Mouse (Mus musculus) intestine, postnatal 0 days (tissue): Measurements from ENCODE around the gene Zmynd10. TPM values are rescaled to one million over a fixed set of nuclear protein-coding genes. Genes with fewer than 3 reads are reported as not detected.

ENCODE experiments used
- ATAC-seq: fragments of 200-750 bp; cut with Nextera tagmentation; 2 replicates; pipeline ENCODE4 v1.8.0; 2017; ENCODE audit warnings: mild to moderate bottlenecking, moderate TSS enrichment, moderate library complexity
- H3K27ac ChIP-seq: fragments of 300-500 bp; sonication (generic); 2 replicates; pipeline ENCODE4 v1.5.1; 2014; ENCODE audit warnings: mild to moderate bottlenecking, low read depth, low read length, moderate library complexity
- H3K27me3 ChIP-seq: fragments of 300-500 bp; sonication (generic); replicated peaks from 2 replicates; pipeline ENCODE4 v1.6.1; 2014; ENCODE audit warnings: low read length, mixed read lengths; ENCODE audit not compliant: control insufficient read depth, insufficient read depth
- H3K36me3 ChIP-seq: fragments of 300-500 bp; sonication (generic); 2 replicates; pipeline ENCODE4 v1.6.1; 2014; ENCODE audit warnings: mild to moderate bottlenecking, moderate library complexity; ENCODE audit not compliant: control insufficient read depth, insufficient read depth
- H3K4me1 ChIP-seq: fragments of 300-500 bp; sonication (generic); replicated peaks from 2 replicates; pipeline ENCODE4 v1.6.1; 2014; ENCODE audit warnings: antibody characterized with exemption, low read length, mixed read lengths; ENCODE audit not compliant: control insufficient read depth, insufficient read depth
- H3K4me2 ChIP-seq: fragments of 300-500 bp; sonication (generic); replicated peaks from 2 replicates; pipeline ENCODE4 v1.6.1; 2014; ENCODE audit warnings: low read depth, mild to moderate bottlenecking, moderate library complexity
- H3K4me3 ChIP-seq: fragments of 300-500 bp; sonication (generic); 2 replicates; pipeline ENCODE4 v1.5.1; 2014; ENCODE audit warnings: low read depth, low read length
- H3K9ac ChIP-seq: fragments of 300-500 bp; sonication (generic); 2 replicates; pipeline ENCODE4 v1.6.1; 2014; ENCODE audit warnings: mild to moderate bottlenecking, low read depth, low read length
- H3K9me3 ChIP-seq: fragments of 300-500 bp; sonication (generic); 2 replicates; pipeline ENCODE4 v1.6.1; 2016; ENCODE audit warnings: mixed run types; ENCODE audit not compliant: control insufficient read depth
- CTCF ChIP-seq: sonication (generic); IDR thresholded peaks from 2 replicates; pipeline ENCODE4 v1.5.1; 2016; ENCODE audit warnings: low read depth, mild to moderate bottlenecking, control low read depth, antibody characterized with exemption, moderate library complexity
- WGBS: fragments of 180-500 bp; shearing (Covaris S2); extraction: QIAGEN DNeasy Blood & Tissue Kit; methylation state at CpG from one replicate; pipeline ENCODE4 v1.1.7; 2014; 5-methylcytosine and 5-hydroxymethylcytosine counted together
- polyA plus RNA-seq: library from polyadenylated mRNA; unstranded; fragments of >200 nt; fragmentation: Nextera tagmentation; extraction: Ambion mirVana; gene quantifications from 2 replicates; pipeline ENCODE4 v1.2.1, GENCODE M21; 2015

Zmynd10 gene
- polyA plus RNA-seq, 1 experiment from 2014 or later = 5.0 TPM

DNA sequence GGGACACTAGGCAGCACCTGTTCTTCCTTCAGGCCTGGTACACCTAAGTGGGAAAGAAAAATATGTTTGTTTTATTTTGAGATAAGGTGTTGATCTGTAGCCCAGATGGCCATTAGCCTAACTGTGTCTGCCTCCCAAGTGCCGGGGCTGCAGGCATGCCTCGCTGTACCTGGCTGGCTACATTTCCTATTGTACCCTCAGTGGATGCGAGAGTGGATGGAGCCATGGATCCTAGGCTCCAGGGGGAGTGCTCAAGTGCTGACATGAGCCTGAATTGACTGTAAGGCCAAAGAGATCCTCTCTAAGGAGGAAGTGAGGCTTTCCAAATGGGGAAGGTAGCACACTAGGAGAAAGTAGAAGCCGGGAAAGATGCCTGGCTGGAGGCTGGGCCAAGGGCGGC, 859 bp downstream of the Zmynd10 start:
- no peak for ATAC-seq
- Histone ChIP-seq H3K9me3 (no peaks in the 10 kb centered on the region), H3K36me3 (peaks cover 12% of the 10 kb centered on the region; the same call in 1 of the 2 replicates), H3K4me1 (peaks cover 10% of the 10 kb centered on the region; the same call in 1 of the 2 replicates), H3K9ac (no peak overlapping the region), H3K4me3 (no peak overlapping the region), H3K27me3 (no peaks in the 10 kb centered on the region), H3K27ac (no peak overlapping the region), H3K4me2 (no peak overlapping the region)
- TF ChIP-seq CTCF = no peak
- 78% methylated on average over 5 of the region's 5 CpGs for WGBS

DNA sequence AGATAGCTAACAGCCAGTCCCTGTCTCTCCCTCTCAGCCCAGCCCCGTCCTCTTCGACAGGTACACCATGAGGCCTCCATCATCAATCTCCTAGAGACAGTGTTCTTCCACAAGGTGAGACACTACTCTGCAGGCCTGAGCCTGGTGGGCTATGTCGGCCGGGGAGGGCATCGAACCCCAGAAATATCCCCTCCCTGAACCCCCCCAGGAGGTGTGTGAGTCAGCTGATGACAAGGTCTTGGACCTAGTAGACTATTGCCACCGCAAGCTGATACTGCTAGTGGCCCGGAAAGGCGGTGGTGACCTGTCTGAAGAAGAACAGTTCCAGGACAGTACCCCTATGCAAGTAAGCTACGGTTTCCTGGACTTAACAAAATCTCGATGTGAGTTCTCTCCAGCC, 1.7 kb downstream of the Zmynd10 start:
- H3K9ac ChIP-seq = no peak overlapping the region
- no peak for TF ChIP-seq CTCF
- no peak for ATAC-seq
- H3K27me3 ChIP-seq = no peaks in the 10 kb centered on the region
- H3K4me3 ChIP-seq = no peak overlapping the region
- peaks cover 16% of the 10 kb centered on the region; the same call in 1 of the 2 replicates for H3K4me1 ChIP-seq
- H3K36me3 ChIP-seq = peaks cover 12% of the 10 kb centered on the region; the same call in 1 of the 2 replicates
- no peak overlapping the region for H3K27ac ChIP-seq
- H3K4me2 ChIP-seq = no peak overlapping the region
- no peaks in the 10 kb centered on the region for H3K9me3 ChIP-seq
- 89% methylated on average over 10 of the region's 10 CpGs for WGBS

DNA sequence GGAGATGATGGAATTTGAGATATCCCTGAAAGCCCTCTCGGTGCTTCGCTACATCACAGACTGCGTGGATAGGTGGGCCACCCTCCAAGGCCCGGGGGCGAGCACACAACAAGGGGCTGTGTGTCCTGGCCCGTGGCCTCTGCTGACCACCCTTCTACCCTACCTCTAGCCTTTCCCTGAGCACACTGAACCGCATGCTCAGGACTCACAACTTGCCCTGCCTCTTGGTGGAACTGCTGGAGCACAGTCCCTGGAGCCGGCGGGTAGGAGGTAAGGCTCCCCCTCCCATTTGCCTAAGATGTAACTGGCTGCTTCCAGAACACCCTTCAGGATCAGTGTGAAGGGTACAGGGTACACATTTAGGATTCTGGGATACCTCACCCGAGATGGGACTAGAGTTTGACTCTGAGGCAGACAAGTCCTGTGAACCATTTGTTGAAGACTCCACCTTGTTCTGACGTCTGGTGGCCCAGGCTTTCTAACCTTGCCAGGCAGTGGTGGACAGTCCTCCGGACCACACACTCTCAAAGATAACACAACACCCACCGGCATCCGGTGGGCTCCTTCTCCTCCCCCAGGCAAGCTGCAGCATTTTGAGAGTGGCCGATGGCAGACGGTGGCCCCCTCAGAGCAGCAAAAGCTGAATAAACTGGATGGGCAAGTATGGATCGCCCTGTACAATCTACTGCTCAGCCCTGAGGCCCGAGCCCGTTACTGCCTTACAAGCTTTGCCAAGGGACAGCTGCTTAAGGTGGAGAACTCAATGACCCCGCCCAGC, 2.4 kb downstream of the Zmynd10 start:
- Histone ChIP-seq H3K4me3 (no peak overlapping the region), H3K4me2 (no peak overlapping the region), H3K9ac (no peak overlapping the region), H3K4me1 (peaks cover 17% of the 10 kb centered on the region; the same call in 1 of the 2 replicates), H3K36me3 (peaks cover 5% of the 10 kb centered on the region; the same call in 1 of the 2 replicates), H3K27me3 (no peaks in the 10 kb centered on the region), H3K27ac (no peak overlapping the region), H3K9me3 (no peaks in the 10 kb centered on the region)
- TF ChIP-seq CTCF = no peak
- ATAC-seq = no peak
- 84% methylated on average over 20 of the region's 20 CpGs for WGBS

DNA sequence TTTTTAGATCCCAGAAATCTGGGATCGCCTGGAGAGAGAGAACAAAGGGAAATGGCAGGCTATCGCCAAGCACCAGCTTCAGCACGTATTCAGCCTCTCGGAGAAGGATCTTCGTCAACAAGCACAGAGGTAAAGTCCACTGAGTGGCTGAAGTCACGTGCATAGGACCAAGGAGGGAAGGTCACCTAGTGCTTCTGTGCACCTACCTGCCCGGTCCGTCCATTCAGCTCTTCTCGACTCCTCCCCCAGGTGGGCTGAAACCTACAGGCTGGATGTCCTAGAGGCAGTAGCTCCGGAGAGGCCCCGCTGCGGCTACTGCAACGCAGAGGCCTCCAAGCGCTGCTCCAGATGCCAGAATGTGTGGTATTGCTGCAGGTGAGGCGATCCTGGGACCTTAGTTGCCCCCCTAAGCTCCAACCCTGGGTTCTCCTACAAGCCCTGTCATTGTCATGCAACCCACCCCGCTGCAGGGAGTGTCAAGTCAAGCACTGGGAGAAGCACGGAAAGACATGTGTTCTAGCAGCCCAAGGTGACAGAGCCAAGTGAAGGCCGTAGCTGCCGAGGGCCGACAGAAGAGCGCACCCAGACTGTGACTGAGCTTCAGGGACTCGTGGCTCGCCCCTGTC, 3.5 kb downstream of the Zmynd10 start:
- Histone ChIP-seq H3K27me3 (no peaks in the 10 kb centered on the region), H3K4me1 (peaks cover 17% of the 10 kb centered on the region; the same call in 1 of the 2 replicates), H3K9ac (peak overlapping the region; percentile 50; the same call in 1 of the 2 replicates), H3K27ac (peak overlapping the region; percentile 73), H3K36me3 (no peaks in the 10 kb centered on the region; the same call in 1 of the 2 replicates), H3K9me3 (no peaks in the 10 kb centered on the region), H3K4me2 (peak overlapping the region; percentile 86), H3K4me3 (peak overlapping the region; percentile 41)
- no peak for ATAC-seq
- no peak for TF ChIP-seq CTCF
- WGBS = 31% methylated on average over 23 of the region's 23 CpGs

DNA sequence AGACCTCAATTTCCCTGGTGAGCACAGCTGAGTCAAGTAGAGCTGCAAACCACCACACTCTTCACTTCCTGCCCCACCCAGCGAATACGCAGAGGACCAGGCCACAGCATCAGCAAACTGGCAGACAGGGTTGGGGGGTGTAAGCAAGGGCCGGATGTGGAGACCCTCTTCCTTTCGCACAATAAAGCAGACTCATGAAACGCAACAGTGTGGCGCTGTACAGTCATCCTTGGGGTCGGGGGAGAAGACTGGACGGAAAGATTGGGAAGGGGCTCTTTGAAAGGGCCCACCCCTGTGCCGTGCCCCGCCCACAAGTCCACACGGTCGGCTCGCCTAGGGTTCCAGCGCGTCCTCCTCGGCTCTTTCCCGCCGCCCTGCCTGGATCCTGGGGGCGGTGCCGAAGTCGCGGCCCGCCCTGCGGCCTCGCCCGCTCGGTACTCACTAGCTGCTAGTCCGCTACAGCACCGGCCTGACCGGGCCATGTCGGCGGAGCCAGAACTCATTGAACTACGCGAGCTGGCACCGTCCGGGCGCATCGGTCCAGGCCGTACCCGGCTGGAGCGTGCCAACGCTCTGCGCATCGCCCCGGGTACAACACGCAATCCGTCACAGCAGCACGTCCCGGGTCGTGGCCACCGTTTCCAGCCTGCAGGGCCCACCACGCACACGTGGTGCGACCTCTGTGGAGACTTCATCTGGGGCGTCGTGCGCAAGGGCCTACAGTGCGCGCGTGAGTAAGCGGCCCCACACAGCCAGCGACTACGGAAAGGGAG, 4.2 kb downstream of the Zmynd10 start, which contains the start of gene Rassf1:
Rassf1 (plus strand) TSS at position 439 of the 773 bp plus-strand sequence.
- peak within 1 kb of the TSS; percentile 41 for H3K4me3 ChIP-seq
- ATAC-seq = 0 out of 2 replicates have a peak, but pooled peaks have one; percentile 13
- peak within 1 kb of the TSS; percentile 73 for H3K27ac ChIP-seq
- 2% methylated on average over 62 of the region's 63 CpGs for WGBS
- H3K27me3 ChIP-seq = no peaks in the 10 kb centered on the region
- peaks cover 17% of the 10 kb centered on the region; the same call in 1 of the 2 replicates for H3K4me1 ChIP-seq
- peak within 1 kb of the TSS; percentile 86 for H3K4me2 ChIP-seq
- no peaks in the 10 kb centered on the region; the same call in 1 of the 2 replicates for H3K36me3 ChIP-seq
- no peaks in the 10 kb centered on the region for H3K9me3 ChIP-seq
- peak within 1 kb of the TSS; percentile 50 for H3K9ac ChIP-seq
- peak; percentile 2; the same call in 1 of the 2 replicates for TF ChIP-seq CTCF
